Mouse (Mus musculus) liver, embryonic 14.5 days (tissue): ENCODE data around the gene Artn.

Source experiments
- CTCF ChIP-seq: IDR thresholded peaks from 2 replicates; pipeline ENCODE4 v1.5.1; 2016; ENCODE audit warnings: antibody characterized with exemption, low read depth, control low read depth
- EP300 ChIP-seq: IDR thresholded peaks from 2 replicates; pipeline ENCODE4 v1.6.1; 2016; ENCODE audit warnings: antibody characterized with exemption, low read depth

- no peak for TF ChIP-seq CTCF
- no peak for TF ChIP-seq EP300
Observed at GRCm38 (mm10) chr4:117957492-117957891, 27.9 kb upstream of the Artn start.
